Mouse (Mus musculus) T-helper 2 cell (primary cell): ENCODE results near the gene Gle1.

Source experiments
- in situ Hi-C: fragments of 300-600 bp; cut with MboI, MseI; formaldehyde crosslinking; loops from one replicate; pipeline ENCODE4 v1.15.1; 2025; ENCODE audit warnings: high pct_unique_total_duplicates

Gene Gle1

GRCm38 (mm10) chr2:29964354-29965249, 29.4 kb downstream of the Gle1 start:
- in situ Hi-C loops, result no loop called here

GRCm38 (mm10) chr2:29965250-29965843, 30.1 kb downstream of the Gle1 start, which contains the start of gene Sptan1:
Gene Sptan1, plus strand, starts transcription at chr2:29965560.
- in situ Hi-C loops, result no loop called here

- in situ Hi-C loops, result no loop called here
These were observed 30.7 kb downstream of the Gle1 start for GRCm38 (mm10) chr2:29965906-29966305.

DNA sequence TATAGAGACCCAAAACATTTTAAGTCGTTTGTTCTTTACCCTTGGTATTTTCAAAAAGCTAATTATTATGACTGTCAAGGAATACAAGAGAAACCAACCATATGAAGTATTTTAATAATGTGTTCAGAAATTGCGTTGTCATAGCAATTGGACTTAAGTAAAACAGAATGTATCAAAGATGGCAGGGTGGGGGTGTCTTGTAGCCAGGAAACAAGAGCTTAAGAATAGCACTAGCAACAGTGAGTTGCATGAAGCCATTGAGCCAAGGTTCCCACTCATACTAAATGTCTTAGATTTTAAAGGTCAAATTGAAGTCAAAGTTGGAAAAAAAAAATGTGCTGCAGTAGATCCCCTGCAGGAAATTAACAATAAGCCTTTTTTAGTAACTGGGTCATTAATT, 31.6 kb downstream of the Gle1 start:
- in situ Hi-C loops, result no loop called here

- in situ Hi-C loops, result no loop called here
These were observed 32.5 kb downstream of the Gle1 start for GRCm38 (mm10) chr2:29967768-29968167.

- in situ Hi-C loops, result no loop called here
These were observed 33.4 kb downstream of the Gle1 start for GRCm38 (mm10) chr2:29968638-29969037.

- in situ Hi-C loops, result no loop called here
These were observed 36.8 kb downstream of the Gle1 start for GRCm38 (mm10) chr2:29971838-29972635.

DNA sequence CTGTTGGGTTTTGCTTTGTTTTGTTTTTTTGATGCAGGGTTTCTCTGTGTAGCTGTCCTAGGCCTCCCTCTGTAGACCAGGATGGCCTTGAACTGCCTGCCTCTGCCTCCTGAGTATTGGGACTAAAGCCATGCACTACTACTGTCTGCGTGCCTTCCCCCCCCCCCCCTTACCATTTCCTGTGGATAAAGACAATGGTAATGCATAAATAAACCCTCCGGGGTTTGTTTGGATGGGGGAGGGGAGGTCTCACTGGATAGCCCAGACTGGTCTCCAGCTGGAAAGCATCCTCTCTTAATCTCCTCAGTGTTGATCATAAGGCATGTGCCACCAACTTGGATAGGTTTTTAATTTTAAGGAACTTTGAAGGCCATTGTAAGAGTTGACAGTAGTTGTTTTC, 38.3 kb downstream of the Gle1 start:
- in situ Hi-C loops, result no loop called here

DNA sequence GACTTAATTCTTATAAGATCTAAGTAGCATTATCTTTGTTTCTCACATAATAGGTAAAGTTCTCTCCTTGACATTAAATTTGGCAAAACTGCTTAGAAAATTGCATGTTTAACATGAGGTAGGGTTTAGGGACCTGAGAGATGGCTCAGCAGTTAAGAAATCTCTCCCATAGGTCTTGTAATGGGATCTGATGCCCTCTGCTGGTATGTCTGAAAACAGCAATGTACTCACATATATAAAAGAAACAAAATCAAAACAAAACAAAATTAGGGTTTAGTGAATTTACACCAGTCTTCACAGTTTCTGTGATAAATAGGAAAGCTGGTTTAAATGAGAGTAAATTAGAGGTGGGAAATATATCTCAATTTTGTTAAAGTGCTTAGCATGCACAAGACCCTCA, 42.1 kb downstream of the Gle1 start:
- in situ Hi-C loops, result loop anchor here (25.0 kb wide), 1 partner anchor 2010 kb away; no protein-coding TSS in a partner anchor

DNA sequence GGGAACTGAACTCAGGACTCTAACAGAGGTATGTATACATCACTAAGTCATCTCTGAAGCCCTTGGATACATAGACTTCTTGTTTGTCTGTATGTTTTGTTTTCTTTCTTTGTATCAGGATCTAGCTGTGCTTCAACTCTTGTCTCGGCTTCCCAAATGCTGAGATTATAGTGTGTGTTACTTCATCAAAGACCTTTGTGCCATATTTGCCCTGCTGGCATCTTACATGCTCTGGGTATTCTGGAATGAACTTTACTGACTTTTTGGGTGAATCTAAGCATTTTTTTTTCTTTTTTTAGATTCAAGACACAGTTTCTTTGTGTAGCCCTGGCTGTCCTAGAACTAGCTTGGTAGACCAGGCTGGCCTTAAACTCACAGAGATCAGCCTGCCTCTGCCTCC, 45.4 kb downstream of the Gle1 start:
- in situ Hi-C loops, result loop anchor here (25.0 kb wide), 1 partner anchor 2007 kb away; no protein-coding TSS in a partner anchor

DNA sequence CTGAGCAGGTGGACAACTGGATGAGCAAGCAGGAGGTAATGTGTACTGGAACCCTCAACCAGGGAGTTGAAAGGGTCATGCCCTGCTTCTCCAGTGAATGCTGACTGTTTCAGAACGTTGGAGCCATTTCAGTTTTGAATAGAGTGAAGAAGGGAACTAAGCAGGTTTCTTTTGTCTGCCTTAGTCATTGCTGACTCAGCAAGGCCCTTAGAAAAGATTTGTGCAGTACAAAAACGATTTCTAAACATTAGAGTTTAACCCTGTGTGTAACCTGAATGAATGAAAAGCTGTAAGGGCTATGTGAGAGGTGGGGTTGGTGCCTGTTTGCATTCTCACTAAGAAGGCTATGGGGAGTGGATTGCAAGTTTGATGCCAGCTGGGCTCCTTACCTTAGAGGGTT, 56.7 kb downstream of the Gle1 start:
- in situ Hi-C loops, result loop anchor here (10.0 to 25.0 kb wide), 2 partner anchors 323 to 1995 kb away; no protein-coding TSS in a partner anchor

DNA sequence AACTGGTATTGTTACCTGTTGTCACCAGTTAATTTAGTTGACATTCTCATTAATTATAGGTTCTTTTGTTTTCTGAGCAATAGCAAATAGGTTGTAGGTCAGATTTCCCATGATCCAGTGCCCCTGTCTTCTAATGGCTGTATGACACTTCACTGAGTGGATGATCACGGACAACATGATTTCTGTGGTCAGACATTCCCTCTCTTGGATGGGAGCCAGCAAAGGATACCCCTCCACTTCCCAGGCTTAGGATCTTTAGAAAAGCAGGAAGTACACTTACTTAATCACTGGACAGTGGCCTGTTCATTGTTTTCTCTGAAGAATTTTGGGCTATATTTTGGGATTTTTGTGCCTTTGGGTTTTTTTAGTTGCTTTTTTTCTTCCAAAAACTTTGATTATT, 73.9 kb downstream of the Gle1 start:
- in situ Hi-C loops, result loop anchor here (10.0 kb wide), 1 partner anchor 854 kb away; no protein-coding TSS in a partner anchor
